Mouse (Mus musculus) Patski (cell line): ENCODE measurements around the gene Srrm3. TPM values are rescaled to one million over a fixed set of nuclear protein-coding genes. Genes with fewer than 3 reads are reported as not detected.

Experiments used
- ATAC-seq: fragments of 100-300 bp; one replicate; pipeline ENCODE4 v1.8.0; 2021
- CTCF ChIA-PET: fragments of 350-600 bp; sonication (Branson Sonifier 250); formaldehyde crosslinking; loops from one replicate; lab custom pipeline; 2022; ENCODE audit warnings: inconsistent platforms; lab: Charles Lee
- POLR2A ChIA-PET: fragments of 350-600 bp; sonication (Branson Sonifier 250); formaldehyde crosslinking; loops from one replicate; lab custom pipeline; 2022; ENCODE audit warnings: antibody characterized with exemption, inconsistent platforms; lab: Charles Lee
- DNase-seq: peaks from one replicate; pipeline ENCODE4 v3.0.0-alpha.2; 2011; ENCODE audit warnings: low read depth, low spot score
- H3K27me3 ChIP-seq: fragments of 371-371 bp; one replicate; pipeline ENCODE4 v1.5.1; 2021
- CTCF ChIP-seq: fragments of 100-300 bp; IDR thresholded peaks from one replicate; pipeline ENCODE4 v1.5.1; 2021
- in situ Hi-C: fragments of 300-500 bp; cut with MboI; formaldehyde crosslinking; loops from 3 replicates; pipeline ENCODE4 v1.11.1; 2018; ENCODE audit warnings: low pct_unique_long_range_greater_than_20kb, mixed read lengths
- polyA plus RNA-seq: library from polyadenylated mRNA; unstranded; gene quantifications from one replicate; pipeline ENCODE4 v1.2.3, GENCODE M21; 2021

Srrm3 gene
- polyA plus RNA-seq, 1 experiment from 2014 or later, result 0.01 TPM

GRCm38 (mm10) chr5:135900701-135901100 lies 94.0 kb downstream of the Srrm3 start:
- ChIA-PET CTCF (interaction anchor here (0.8 to 3.0 kb wide), 11 partner anchors 10 to 116 kb away, joined by 3 to 12 read pairs (median 4); no protein-coding TSS in a partner anchor), POLR2A (interaction anchor here (1.3 kb wide), 1 partner anchor 13 kb away, joined by 4 read pairs; no protein-coding TSS in a partner anchor)
- DNase-seq (no peak), ATAC-seq (no peak)
- in situ Hi-C loops, result loop anchor here (5.0 kb wide), 1 partner anchor 147 kb away; no protein-coding TSS in a partner anchor
- peak; percentile 60 for TF ChIP-seq CTCF
- H3K27me3 ChIP-seq, result no peaks in the 10 kb centered on the region

- no peak for DNase-seq
- no peaks in the 10 kb centered on the region for H3K27me3 ChIP-seq
- POLR2A ChIA-PET, result interaction anchor here (1.3 kb wide), 1 partner anchor 13 kb away, joined by 4 read pairs; no protein-coding TSS in a partner anchor
- peak; percentile 81 for TF ChIP-seq CTCF
- in situ Hi-C loops, result loop anchor here (5.0 kb wide), 1 partner anchor 146 kb away; no protein-coding TSS in a partner anchor
- no peak for ATAC-seq
- CTCF ChIA-PET, result interaction anchor here (0.8 to 3.0 kb wide), 12 partner anchors 9 to 160 kb away, joined by 3 to 12 read pairs (median 4); no protein-coding TSS in a partner anchor
Observed at GRCm38 (mm10) chr5:135901354-135902095, 94.8 kb downstream of the Srrm3 start.

GRCm38 (mm10) chr5:135903058-135903457 lies 96.4 kb downstream of the Srrm3 start:
- in situ Hi-C loops, result loop anchor here (5.0 kb wide), 1 partner anchor 144 kb away; no protein-coding TSS in a partner anchor
- TF ChIP-seq CTCF, result no peak
- ATAC-seq (no peak), DNase-seq (no peak)
- ChIA-PET POLR2A (interaction anchor here (0.5 kb wide), 1 partner anchor 14 kb away, joined by 3 read pairs; no protein-coding TSS in a partner anchor), CTCF (interaction anchor here (0.8 to 1.9 kb wide), 6 partner anchors 9 to 117 kb away, joined by 3 to 6 read pairs (median 4); no protein-coding TSS in a partner anchor)
- H3K27me3 ChIP-seq, result no peaks in the 10 kb centered on the region

- ATAC-seq (peak; percentile 10), DNase-seq (no peak)
- in situ Hi-C loops, result loop anchor here (5.0 kb wide), 1 partner anchor 144 kb away; no protein-coding TSS in a partner anchor
- ChIA-PET CTCF (interaction anchor here (0.8 to 1.9 kb wide), 9 partner anchors 10 to 143 kb away, joined by 3 to 6 read pairs (median 4); no protein-coding TSS in a partner anchor), POLR2A (no interaction called here)
- H3K27me3 ChIP-seq, result no peaks in the 10 kb centered on the region
- peak; percentile 96 for TF ChIP-seq CTCF
Observed at GRCm38 (mm10) chr5:135903551-135904151, 97.0 kb downstream of the Srrm3 start.

GRCm38 (mm10) chr5:135904259-135904658 lies 97.6 kb downstream of the Srrm3 start:
- CTCF ChIA-PET, result interaction anchor here (0.7 to 2.3 kb wide), 7 partner anchors 10 to 143 kb away, joined by 3 to 6 read pairs (median 4); no protein-coding TSS in a partner anchor
- in situ Hi-C loops, result loop anchor here (5.0 kb wide), 1 partner anchor 143 kb away; no protein-coding TSS in a partner anchor
- POLR2A ChIA-PET, result no interaction called here
- no peak for TF ChIP-seq CTCF
- no peaks in the 10 kb centered on the region for H3K27me3 ChIP-seq
- no peak for DNase-seq
- no peak for ATAC-seq

GRCm38 (mm10) chr5:135905320-135906225 lies 98.9 kb downstream of the Srrm3 start:
- ATAC-seq, result no peak
- in situ Hi-C loops, result no loop called here
- TF ChIP-seq CTCF, result no peak
- no peaks in the 10 kb centered on the region for H3K27me3 ChIP-seq
- DNase-seq, result no peak
- ChIA-PET CTCF (interaction anchor here (0.9 to 2.3 kb wide), 5 partner anchors 8 to 156 kb away, joined by 3 to 6 read pairs (median 4); no protein-coding TSS in a partner anchor), POLR2A (interaction anchor here (1.1 kb wide), 1 partner anchor 53 kb away, joined by 3 read pairs; no protein-coding TSS in a partner anchor)

- no peak for TF ChIP-seq CTCF
- POLR2A ChIA-PET, result interaction anchor here (1.6 kb wide), 1 partner anchor 12 kb away, joined by 3 read pairs; no protein-coding TSS in a partner anchor
- no peak for DNase-seq
- CTCF ChIA-PET, result interaction anchor here (1.2 to 1.8 kb wide), 3 partner anchors 9 to 154 kb away, joined by 3 to 5 read pairs (median 4); no protein-coding TSS in a partner anchor
- no peaks in the 10 kb centered on the region for H3K27me3 ChIP-seq
- in situ Hi-C loops, result no loop called here
- ATAC-seq, result no peak
Observed at GRCm38 (mm10) chr5:135906846-135907245, 100.2 kb downstream of the Srrm3 start.

GRCm38 (mm10) chr5:135907256-135907655 lies 100.6 kb downstream of the Srrm3 start:
- H3K27me3 ChIP-seq, result no peaks in the 10 kb centered on the region
- TF ChIP-seq CTCF, result no peak
- DNase-seq, result no peak
- in situ Hi-C loops, result no loop called here
- ChIA-PET POLR2A (interaction anchor here (1.6 kb wide), 1 partner anchor 11 kb away, joined by 3 read pairs; no protein-coding TSS in a partner anchor), CTCF (interaction anchor here (1.3 to 1.8 kb wide), 2 partner anchors 17 to 154 kb away, joined by 3 to 5 read pairs; no protein-coding TSS in a partner anchor)
- no peak for ATAC-seq

- no peaks in the 10 kb centered on the region for H3K27me3 ChIP-seq
- ATAC-seq (no peak), DNase-seq (no peak)
- CTCF ChIA-PET, result interaction anchor here (1.7 to 1.8 kb wide), 2 partner anchors 9 to 16 kb away, joined by 4 to 5 read pairs; no protein-coding TSS in a partner anchor
- POLR2A ChIA-PET, result no interaction called here
- no peak for TF ChIP-seq CTCF
- in situ Hi-C loops, result no loop called here
Observed at GRCm38 (mm10) chr5:135908185-135908584, 101.5 kb downstream of the Srrm3 start.
